Mouse (Mus musculus) cerebellum, adult (tissue): Measurements from ENCODE around the gene Scube2.

ENCODE experiments used
- ATAC-seq: cut with Nextera tagmentation; 2 replicates; pipeline ENCODE4 v1.9.2; 2017; ENCODE audit warnings: mild to moderate bottlenecking, moderate library complexity, mixed read lengths; ENCODE audit not compliant: insufficient number of reproducible peaks, low FRiP score, low TSS enrichment

Scube2 gene

GRCm38 (mm10) chr7:109751427-109752007 is 114.0 kb downstream of the Scube2 start:
- no peak for ATAC-seq
